Mouse (Mus musculus) megakaryocyte, embryonic 14.5 days (primary cell): ENCODE data around the gene 2210016F16Rik. TPM values are rescaled to one million over a fixed set of nuclear protein-coding genes. Genes with fewer than 3 reads are reported as not detected.
A peak's percentile ranks its signal among the peaks of the same experiment; 100 is the strongest.
"Not testable (repeated sequence)": the region's sequence is repeated elsewhere in the genome, so short reads cannot be mapped to it uniquely, and the experiment has no call there.

Source experiments
- H3K27me3 ChIP-seq: replicated peaks from 2 replicates; pipeline ENCODE3; 2012; ENCODE audit warnings: inconsistent platforms
- H3K36me3 ChIP-seq: replicated peaks from 2 replicates; pipeline ENCODE3; 2012; ENCODE audit warnings: low read length, inconsistent platforms, mixed read lengths
- H3K4me1 ChIP-seq: 2 replicates; pipeline ENCODE4 v1.6.1; 2012; ENCODE audit warnings: inconsistent platforms
- H3K4me3 ChIP-seq: replicated peaks from 2 replicates; pipeline ENCODE3; 2012; ENCODE audit warnings: moderate library complexity, mild to moderate bottlenecking, inconsistent platforms
- H3K9me3 ChIP-seq: 2 replicates; pipeline ENCODE4 v1.6.1; 2012; ENCODE audit warnings: inconsistent platforms
- FLI1 ChIP-seq: IDR thresholded peaks from 2 replicates; pipeline ENCODE4 v1.6.1; 2012; ENCODE audit warnings: low read length, inconsistent platforms, mixed read lengths
- GATA1 ChIP-seq: IDR thresholded peaks from 3 replicates; pipeline ENCODE4 v1.6.1; 2012; ENCODE audit warnings: mixed read lengths, low read length, inconsistent platforms, borderline replicate concordance
- polyA plus RNA-seq: library from polyadenylated mRNA; stranded (reverse); fragments of >175 nt; gene quantifications from 2 replicates; pipeline ENCODE4 v1.2.3, GENCODE M21; 2012; ENCODE audit warnings: low replicate concordance; ENCODE audit not compliant: insufficient read depth

The 2210016F16Rik gene
- polyA plus RNA-seq, 1 experiment: 3.2 TPM

DNA sequence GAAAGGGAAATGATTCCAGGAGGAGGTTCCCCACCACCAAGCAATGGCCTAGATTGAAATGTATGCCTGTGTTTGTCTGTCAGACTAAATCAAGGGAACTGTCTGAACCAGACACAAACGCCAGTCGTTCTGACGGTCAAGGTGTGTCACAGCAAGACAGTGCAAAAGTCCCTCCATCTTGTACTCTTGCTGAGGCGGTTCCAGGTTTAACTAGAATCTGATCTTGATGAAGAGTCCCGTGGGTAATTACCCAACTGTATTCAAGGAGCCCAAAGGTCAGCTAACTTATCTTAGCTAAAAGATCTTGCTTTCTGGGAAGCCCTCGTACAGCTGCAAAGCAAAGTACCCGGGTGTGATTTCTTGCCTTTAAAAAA, 509 bp upstream of the 2210016F16Rik start:
- H3K4me1 ChIP-seq: peaks cover 34% of the 10 kb centered on the region
- H3K36me3 ChIP-seq: peaks cover 37% of the 10 kb centered on the region
- TF ChIP-seq GATA1 (no peak), FLI1 (no peak)
- peaks cover 7% of the 10 kb centered on the region for H3K27me3 ChIP-seq
- H3K9me3 ChIP-seq: peaks cover 28% of the 10 kb centered on the region
- peak overlapping the region; percentile 93 for H3K4me3 ChIP-seq

DNA sequence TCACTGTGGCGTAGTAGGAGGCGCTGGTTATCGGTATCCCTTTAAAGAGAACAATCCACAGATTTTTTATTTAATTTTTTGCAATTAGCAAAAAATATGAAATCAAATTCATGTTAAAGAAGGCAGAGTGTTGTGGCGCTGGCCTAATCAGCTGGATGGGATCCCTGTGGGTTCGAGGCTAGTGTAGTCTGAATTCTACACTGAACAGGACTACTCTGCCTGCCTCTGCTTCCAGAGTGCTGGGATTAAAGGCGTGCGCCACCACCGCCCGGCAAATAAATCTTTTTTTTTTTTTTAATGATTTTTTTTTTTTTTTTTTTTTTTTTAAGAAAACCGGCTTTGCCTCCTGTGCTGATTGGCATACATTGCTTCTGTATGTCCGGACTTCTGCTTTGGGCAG, 654 bp downstream of the 2210016F16Rik start:
- peaks cover 37% of the 10 kb centered on the region for H3K9me3 ChIP-seq
- peaks cover 22% of the 10 kb centered on the region for H3K4me1 ChIP-seq
- peak overlapping the region; percentile 93 for H3K4me3 ChIP-seq
- peaks cover 7% of the 10 kb centered on the region for H3K27me3 ChIP-seq
- no peak for TF ChIP-seq GATA1
- no peak for TF ChIP-seq FLI1
- peaks cover 26% of the 10 kb centered on the region for H3K36me3 ChIP-seq

DNA sequence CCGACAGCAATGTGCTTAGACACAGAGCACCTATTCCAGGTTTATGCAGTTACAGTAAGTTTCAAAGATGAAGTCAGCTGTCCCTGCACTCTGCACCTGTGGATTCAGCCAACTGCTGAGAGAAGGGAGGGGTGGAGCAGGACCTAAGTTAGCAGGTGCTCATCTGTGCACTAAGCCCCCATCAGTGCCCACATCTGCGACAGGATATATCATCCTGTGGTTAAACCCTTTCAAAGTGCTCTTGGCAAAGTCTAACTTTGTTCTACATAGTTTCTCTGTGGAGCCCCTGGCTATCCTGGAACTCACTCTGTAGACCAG, 11.9 kb downstream of the 2210016F16Rik start:
- no peaks in the 10 kb centered on the region for H3K36me3 ChIP-seq
- TF ChIP-seq GATA1 (no peak), FLI1 (no peak)
- H3K4me3 ChIP-seq: peak overlapping the region; percentile 59
- peaks cover 6% of the 10 kb centered on the region for H3K27me3 ChIP-seq
- peaks cover 10% of the 10 kb centered on the region for H3K4me1 ChIP-seq
- H3K9me3 ChIP-seq: peaks cover 57% of the 10 kb centered on the region

DNA sequence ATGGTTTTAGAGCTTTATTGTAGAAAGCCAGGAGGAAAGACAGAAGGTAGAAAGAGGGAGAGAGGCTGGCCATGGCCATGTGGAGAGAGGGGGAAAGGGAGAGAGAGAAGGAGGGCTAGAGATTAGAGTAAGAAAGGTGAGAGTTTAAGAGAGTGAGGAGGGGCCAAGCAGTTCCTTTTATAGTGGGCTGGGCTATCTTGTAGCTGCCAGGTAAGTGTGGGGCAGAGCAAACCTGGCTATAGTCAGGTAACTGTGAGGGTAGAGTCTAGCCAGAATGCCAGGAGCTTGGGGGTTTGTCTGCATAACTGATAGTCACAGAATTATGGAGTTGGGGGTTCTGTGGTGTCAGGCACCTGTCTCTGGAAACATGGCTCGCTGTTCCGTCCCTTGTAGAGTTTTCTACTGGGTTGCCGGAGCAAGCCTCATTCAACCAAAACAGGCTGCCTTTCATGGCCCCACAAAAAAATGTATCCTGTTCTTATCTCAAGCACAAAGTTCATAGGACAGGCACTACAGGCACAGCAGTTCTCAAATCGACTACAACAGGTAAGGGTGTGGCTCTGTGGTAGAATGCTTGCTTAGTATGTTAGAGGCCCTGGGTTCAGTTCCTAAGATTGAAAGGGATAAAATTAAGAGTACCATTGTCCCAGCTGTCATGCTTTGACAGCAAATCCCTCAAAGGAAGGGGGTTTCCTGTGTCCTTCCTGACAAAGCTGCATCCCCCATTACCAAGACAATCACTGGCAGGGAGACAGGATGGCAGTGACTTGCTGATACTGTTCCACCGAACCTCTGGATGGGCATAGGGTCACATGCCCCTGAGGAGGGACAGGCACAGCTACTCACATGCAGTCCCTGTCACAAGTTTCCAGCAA, 12.5 kb downstream of the 2210016F16Rik start:
- Histone ChIP-seq H3K27me3 (peaks cover 6% of the 10 kb centered on the region), H3K4me3 (peak overlapping the region; percentile 59), H3K9me3 (peaks cover 60% of the 10 kb centered on the region), H3K36me3 (no peaks in the 10 kb centered on the region), H3K4me1 (peaks cover 10% of the 10 kb centered on the region)
- TF ChIP-seq FLI1 (no peak), GATA1 (no peak)

DNA sequence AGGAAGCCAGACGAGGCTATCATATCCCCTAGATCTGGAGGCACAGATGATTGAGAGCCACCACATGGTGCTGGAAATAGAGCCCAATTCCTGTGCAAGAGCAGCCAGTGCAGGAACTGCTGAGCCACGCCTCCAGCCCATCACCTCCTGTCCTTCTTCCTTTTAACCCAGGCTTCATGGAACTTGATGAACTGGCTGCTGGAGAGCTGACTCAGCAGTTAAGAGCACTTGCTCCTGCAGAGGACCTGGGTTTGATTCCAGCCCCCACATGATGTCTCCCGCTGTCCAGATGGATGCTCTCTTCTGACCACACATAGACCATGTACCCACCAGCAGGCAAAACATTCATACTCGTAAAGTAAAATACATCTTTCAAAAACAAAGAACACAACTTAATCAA, 16.2 kb downstream of the 2210016F16Rik start:
- Histone ChIP-seq H3K36me3 (no peaks in the 10 kb centered on the region), H3K4me3 (peak overlapping the region; percentile 18), H3K9me3 (peaks cover 44% of the 10 kb centered on the region), H3K27me3 (peaks cover 13% of the 10 kb centered on the region), H3K4me1 (peaks cover 10% of the 10 kb centered on the region)
- TF ChIP-seq FLI1 (no peak), GATA1 (no peak)

DNA sequence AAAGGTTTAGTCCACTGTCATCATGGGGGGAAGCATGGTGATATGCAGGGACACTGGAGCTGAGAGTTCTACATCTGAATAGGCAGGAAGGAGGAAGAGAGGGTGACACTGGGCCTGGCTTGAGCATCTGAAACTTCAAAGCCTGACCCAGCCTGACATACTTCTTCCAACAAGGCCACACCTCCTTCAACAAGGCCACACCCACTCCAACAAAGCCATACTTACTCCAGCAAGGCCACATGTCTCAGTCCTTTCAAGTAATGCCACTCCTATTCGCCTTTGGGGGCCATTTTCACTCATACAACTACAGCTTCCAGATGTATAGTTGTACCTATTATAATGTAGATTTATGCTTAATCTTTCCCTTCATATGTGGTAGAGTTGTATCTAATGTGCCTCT, 17.4 kb downstream of the 2210016F16Rik start:
- Histone ChIP-seq H3K9me3 (peaks cover 41% of the 10 kb centered on the region), H3K36me3 (no peaks in the 10 kb centered on the region), H3K4me1 (peaks cover 6% of the 10 kb centered on the region), H3K27me3 (peaks cover 11% of the 10 kb centered on the region), H3K4me3 (no peak overlapping the region)
- TF ChIP-seq FLI1 (no peak), GATA1 (no peak)

DNA sequence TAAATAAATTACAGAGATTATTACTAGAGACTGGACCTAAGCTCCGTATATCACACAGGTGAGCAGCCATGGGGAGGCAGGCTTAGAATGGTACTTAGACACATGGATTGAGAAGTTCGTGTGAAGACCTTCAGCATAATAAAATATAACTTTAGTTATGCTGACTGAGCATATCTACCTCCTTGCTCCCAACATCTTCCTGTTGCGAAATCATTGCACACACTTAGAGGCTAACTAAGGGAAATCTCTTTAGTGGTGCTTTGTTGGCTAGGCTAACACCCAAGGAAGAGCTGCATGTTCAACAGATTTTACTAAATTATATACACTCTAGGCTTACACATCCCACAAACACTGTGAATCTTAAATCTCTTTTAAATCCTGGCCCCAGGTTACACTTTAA, 18.7 kb downstream of the 2210016F16Rik start:
- H3K4me3 ChIP-seq: no peak overlapping the region
- H3K36me3 ChIP-seq: no peaks in the 10 kb centered on the region
- H3K27me3 ChIP-seq: peaks cover 14% of the 10 kb centered on the region
- TF ChIP-seq FLI1 (no peak), GATA1 (no peak)
- peaks cover 47% of the 10 kb centered on the region for H3K9me3 ChIP-seq
- H3K4me1 ChIP-seq: peaks cover 4% of the 10 kb centered on the region

DNA sequence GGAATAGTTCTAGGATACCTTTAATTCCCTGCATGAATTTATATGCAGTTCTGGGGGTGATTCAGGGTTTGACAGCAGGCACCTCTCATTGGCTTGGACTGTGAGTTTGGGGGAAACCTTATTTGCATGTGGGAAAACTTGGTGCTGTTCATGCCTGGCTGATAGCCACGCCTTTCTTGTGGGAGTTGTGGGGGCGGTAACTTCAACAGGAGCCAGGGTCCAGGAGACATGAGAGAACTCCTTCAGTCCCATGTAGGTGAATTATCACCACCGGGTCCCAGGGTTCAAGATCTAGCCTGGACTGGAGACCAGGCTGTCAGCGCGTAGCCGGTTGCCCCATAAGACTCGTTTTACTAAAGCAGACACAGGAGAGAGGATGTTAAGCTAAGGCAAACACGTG, 19.8 kb downstream of the 2210016F16Rik start:
- H3K36me3 ChIP-seq, H3K4me1 ChIP-seq, H3K4me3 ChIP-seq: not testable (repeated sequence)
- Histone ChIP-seq H3K9me3 (peaks cover 37% of the 10 kb centered on the region), H3K27me3 (peaks cover 24% of the 10 kb centered on the region)

DNA sequence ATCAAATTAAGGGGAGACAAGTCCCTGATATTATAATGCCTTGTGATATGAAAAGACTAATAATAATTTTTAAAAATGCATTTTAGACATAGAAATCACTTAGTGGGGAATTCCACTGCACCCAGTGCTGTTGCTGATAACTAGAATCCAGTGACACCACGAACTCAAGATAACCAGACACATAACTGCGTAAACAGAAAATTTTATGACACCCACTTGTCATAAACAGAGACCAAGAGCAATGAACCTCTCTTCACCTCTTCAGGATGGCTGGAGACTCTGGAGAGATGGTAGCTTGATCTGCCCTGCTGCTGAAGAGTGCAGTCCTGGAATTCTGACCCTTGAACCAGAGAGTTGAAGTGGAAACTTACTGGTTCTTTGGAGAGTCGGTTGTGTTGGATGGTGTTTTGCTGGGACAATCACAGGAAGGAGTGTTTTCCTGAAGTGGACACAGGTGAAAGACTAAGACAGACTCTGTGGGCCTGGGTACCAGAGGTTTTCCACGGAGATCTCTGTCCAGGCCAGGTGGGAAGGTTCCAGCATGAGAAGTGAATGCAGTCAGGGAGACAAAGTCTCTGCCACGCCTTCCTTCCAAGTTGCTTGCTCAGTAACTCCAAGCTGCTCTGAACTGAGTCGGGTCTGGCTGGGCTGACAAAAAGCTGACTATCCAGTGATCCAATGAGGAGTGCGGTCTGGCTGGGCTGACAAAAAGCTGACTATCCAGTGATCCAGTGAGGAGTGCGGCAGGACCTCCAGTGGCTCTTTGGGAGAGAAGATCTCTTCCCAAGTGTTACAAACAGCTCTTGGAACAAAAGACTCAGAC, 20.5 kb downstream of the 2210016F16Rik start:
- Histone ChIP-seq H3K9me3 (peaks cover 37% of the 10 kb centered on the region), H3K36me3 (no peaks in the 10 kb centered on the region), H3K4me1 (peaks cover 4% of the 10 kb centered on the region), H3K4me3 (no peak overlapping the region), H3K27me3 (peaks cover 25% of the 10 kb centered on the region)
- TF ChIP-seq GATA1 (no peak), FLI1 (no peak)

DNA sequence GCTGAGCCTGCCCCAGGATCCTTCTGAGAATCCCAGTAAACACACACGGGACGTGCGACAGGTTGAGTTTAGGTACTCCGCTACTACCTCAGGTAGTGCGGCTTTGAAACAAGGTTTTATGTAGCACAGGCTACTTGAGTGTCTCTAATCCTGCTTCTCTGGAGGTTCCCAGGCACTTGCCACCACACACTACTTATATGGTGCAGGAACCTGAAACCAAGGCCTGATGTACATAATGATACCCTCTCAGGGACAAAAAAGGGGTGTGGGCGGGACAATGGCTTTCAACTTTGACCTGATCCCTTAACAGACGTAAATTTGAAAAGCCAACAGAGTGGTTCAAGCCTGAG, 25.7 kb downstream of the 2210016F16Rik start:
- H3K4me1 ChIP-seq: peaks cover 10% of the 10 kb centered on the region
- no peaks in the 10 kb centered on the region for H3K36me3 ChIP-seq
- H3K4me3 ChIP-seq: peak overlapping the region; percentile 91
- TF ChIP-seq GATA1 (no peak), FLI1 (no peak)
- H3K9me3 ChIP-seq: peaks cover 17% of the 10 kb centered on the region
- peaks cover 47% of the 10 kb centered on the region for H3K27me3 ChIP-seq
